Mouse (Mus musculus) urinary bladder, adult 2 months (tissue): Measurements from ENCODE around the gene Lonp2. TPM values are rescaled to one million over a fixed set of nuclear protein-coding genes. Genes with fewer than 3 reads are reported as not detected.

ENCODE experiments used
- DNase-seq: peaks from one replicate; pipeline ENCODE4 v3.0.0; 2022; ENCODE audit warnings: low spot score
- polyA plus RNA-seq: library from polyadenylated mRNA; depleted of rRNA; stranded (reverse); fragments of >200 nt; gene quantifications from 2 replicates; pipeline ENCODE4 v1.2.3, GENCODE M21; 2012; rRNA removed

The Lonp2 gene
- polyA plus RNA-seq, 1 experiment = 71.5 TPM

- DNase-seq = no peak
Observed at GRCm38 (mm10) chr8:86749842-86750241, 126.0 kb downstream of the Lonp2 start.

GRCm38 (mm10) chr8:86756948-86757733, 133.3 kb downstream of the Lonp2 start:
- DNase-seq = no peak

DNA sequence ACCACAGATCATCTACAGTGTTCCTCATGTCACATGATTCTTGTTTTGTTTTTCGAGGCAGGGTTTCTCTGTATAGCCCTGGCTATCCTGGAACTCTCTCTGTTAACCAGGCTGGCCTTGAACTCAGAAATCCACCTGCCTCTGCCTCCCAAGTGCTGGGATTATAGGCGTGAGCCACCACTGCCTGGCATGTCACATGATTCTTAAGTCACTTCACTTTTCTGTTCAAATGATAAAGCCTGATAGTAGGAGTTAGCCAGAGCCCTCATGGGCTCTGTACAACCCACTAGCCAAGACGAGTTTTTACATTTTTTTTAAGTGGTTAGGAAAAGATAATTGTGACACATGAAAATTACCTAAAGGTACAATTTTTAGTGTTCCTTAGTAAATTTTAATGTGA, 134.8 kb downstream of the Lonp2 start:
- no peak for DNase-seq

DNA sequence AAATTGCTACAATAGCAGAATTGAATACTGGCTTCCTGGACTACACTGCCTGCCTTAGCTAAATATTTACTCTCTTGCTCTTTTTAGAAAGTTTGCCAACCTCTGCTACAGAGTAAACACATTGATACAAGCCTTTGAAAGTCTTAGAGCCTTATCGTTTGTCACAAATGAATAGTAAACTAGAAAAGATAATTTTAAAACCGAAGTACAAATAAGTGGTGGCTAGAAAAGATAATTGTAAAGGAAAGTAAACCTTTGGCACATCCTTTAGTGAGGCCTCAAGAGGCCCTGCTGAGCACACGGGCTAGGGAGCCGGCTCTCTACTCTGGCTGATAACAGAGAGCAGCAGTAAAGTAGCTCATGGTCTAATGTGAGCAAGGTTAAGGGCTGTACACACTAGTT, 135.2 kb downstream of the Lonp2 start:
- no peak for DNase-seq

DNA sequence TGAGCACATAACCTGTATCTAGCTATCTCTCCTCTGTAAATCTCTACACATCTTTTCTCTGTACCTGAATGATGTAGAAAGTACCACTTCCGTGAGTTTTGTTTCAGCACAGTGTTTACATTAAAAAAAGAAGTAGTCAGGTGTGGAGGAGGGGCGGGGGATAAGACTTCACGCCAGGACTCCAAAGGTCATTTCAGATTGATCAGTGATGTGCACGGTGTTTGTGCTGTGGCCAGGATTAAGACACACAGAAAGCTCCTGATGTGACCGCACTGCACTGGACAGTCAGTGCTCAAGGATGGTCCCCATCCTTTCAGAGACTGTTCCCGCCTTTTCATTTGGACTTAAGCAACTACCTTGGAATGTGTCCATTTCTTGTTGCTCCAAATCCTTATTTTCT, 136.9 kb downstream of the Lonp2 start:
- no peak for DNase-seq

DNA sequence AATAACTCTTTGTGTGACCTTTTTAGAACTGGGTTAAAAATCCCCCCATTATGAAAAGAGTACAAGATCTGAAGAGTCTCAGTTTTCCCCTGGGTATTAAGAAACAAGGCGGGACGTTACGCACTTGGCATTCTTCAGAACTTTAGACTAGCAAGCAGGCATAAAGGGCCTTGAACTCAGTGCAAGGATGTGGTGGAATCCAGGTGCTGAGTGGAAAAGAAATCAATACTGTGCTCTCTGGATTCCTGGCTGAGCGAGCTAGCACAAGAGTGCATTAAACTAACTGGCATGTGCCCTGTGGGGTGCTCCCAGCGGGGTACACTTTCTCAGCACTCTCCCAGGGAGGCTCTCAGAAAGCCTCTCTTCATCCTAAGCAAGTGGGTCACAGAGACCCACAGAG, 139.0 kb downstream of the Lonp2 start:
- no peak for DNase-seq

DNA sequence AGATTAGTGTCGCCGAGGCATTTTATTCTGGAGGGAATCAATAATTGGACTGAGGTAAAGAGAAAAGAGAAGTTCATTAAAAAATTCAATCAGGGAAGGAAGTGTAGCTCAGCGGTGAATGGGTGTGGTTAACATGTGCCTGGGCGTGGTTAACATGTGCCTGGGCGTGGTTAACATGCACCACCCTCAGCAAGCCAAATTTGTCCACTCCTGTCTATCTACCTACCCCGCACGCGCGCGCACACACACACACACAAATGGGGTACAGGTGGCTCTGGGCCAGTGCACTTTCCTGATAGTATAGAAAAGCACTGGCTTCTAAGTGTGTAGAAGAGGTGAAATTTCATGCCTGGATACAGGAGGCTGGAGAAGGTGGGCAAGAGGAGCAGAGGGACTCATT, 141.3 kb downstream of the Lonp2 start:
- DNase-seq = no peak

DNA sequence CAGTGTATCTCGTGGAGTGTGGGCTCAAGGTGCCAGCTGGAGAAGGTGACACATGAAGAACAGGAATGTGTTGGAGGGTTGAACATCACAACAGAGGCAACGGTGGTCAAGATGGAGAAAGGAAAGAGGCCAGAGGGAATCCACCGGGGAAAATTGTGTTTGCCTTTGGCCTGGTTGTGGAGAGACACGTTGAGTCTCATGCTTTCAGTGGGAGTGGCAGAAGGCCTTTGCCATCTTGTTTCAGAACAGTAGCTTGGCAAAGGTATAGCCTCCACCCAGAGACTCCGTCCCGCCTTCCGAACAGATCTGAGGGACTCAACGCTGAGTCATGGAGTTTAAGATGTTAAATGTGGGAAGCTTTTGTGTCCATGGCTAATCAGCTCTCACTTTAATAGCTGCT, 141.8 kb downstream of the Lonp2 start:
- no peak for DNase-seq

DNA sequence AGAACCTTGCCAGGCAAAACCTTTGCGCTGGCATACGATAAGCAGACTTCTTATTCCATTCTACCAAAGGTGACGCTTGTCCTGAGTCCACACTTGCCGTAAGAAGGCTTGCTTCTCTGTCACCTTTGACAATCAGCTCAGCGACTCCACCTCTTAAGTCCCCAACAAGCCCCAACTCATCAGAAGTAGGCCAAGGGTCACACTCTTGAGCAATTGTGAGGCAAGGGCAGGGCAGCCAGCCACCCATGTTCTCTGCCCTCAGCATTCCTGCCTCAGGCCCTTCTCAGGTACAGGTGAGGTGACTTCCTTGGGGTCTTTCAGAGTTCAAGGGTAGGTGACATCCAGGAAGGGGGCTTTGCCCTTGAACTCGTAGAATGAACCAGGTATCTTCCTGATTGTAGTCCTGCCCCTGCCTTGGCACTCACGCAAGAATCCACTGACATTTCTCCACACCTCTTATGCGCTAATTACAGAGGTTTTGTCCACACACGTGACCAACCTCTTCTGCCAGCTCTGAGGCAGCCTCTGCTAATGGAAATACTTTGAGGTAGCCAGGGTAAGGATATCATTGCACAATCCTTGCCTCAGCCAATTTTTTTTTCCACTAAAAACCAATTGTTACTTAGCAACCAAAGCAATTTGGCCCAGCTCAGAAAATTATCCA, 142.8 kb downstream of the Lonp2 start:
- no peak for DNase-seq

GRCm38 (mm10) chr8:86768499-86768898, 144.7 kb downstream of the Lonp2 start:
- DNase-seq = no peak

DNA sequence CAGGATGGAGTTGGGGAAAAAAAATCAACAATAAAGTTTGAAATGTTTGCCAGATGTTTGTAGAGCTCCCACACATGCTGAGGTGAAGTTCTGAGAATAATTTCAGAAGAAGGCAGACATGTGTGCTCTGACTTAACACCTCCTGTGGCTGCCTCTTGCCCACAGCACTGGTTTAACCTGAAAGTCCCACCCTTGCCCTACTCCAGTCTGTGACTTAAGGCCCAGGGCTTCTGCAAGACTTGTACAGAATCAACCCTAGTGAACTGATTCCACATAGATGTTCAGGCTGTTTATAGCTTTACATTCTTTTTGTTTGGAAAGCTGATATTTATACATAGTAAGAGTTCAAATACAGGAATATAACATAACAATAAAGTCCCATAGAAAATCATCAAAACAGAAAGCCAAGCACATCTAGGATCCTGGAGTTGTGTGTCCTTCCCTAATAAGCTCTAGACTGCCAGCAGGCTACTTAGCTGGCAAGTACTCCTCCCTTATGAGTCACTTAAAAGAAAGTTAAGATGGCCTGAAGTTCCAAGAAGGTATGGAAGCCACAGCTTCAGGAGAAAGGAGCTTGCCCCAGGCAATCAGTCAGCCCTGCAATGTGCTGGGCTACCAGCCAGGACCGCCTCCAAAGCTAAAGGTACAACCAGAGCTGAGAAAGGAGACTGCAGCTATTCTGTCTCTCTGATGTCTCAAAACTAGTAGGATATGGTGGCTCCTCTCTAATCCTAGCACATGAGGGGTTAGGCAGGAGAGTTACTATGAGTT, 146.3 kb downstream of the Lonp2 start:
- DNase-seq = no peak

Other genes with a start within 250 kb of the Lonp2 start
- 0.06 TPM in 1 of 2 replicates, not detected in the other for gene Abcc12, start 43.4 kb upstream of the Lonp2 start, polyA plus RNA-seq
- gene Gm10638, start 121.7 kb downstream of the Lonp2 start, polyA plus RNA-seq = 3.0 and 3.8 TPM in 2 replicates
- gene Siah1a, start 121.9 kb downstream of the Lonp2 start, polyA plus RNA-seq = 28.9 and 30.7 TPM in 2 replicates